Mouse (Mus musculus): Measurements from ENCODE around the gene Snu13. TPM values are rescaled to one million over a fixed set of nuclear protein-coding genes. Genes with fewer than 3 reads are reported as not detected.

Gene Snu13
- polyA plus RNA-seq, 1 experiment: not detected

DNA sequence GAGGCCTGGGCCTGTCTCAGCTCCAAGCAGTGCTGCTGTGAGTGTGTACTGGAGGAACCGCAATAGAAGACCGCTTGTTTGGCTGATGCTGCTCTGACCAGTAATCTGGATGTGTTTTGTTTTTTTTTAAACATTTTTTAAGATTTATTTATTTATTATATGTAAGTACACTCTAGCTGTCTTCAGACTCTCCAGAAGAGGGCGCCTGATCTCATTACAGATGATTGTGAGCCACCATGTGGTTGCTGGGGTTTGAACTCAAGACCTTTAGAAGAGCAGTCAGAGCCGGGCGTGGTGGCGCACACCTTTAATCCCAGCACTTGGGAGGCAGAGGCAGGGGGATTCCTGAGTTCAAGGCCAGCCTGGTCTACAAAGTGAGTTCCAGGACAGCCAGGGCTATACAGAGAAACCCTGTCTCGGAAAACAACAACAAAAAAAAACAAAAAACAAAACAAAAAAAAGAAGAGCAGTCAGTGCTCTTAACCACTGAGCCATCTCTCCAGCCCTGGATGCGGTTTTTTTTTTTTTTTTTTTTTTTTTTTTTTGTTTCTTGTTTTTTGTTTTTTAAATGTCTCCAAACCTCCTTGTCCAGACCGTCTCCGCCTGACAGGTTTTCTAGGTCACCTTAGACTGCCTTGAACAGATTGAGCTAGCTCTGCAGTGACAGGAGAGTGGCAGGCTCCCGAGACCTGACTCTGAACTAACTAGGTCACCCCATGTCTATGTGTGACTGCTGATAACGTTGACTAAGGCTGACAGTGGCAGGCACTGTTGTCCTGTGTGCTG is 11.3 kb downstream of the Snu13 start:
- Histone ChIP-seq H3K4me3 (ENCODE audit: insufficient read depth, low read depth, low read length) (no peak overlapping the region), H3K27ac (ENCODE audit: insufficient read depth, low read depth, low read length) (no peak overlapping the region), H3K4me1 (ENCODE audit: control insufficient read depth, insufficient read depth, low read length) (no peaks in the 10 kb centered on the region)
- WGBS: 78% methylated on average over 12 of the region's 12 CpGs
- TF ChIP-seq CTCF (IDR thresholded peaks at IDR 0.05; ENCODE audit: insufficient read depth, low read depth, low read length): no peak
- TF ChIP-seq POLR2A (IDR thresholded peaks at IDR 0.05; ENCODE audit: insufficient read depth, low read depth, low read length): no peak

DNA sequence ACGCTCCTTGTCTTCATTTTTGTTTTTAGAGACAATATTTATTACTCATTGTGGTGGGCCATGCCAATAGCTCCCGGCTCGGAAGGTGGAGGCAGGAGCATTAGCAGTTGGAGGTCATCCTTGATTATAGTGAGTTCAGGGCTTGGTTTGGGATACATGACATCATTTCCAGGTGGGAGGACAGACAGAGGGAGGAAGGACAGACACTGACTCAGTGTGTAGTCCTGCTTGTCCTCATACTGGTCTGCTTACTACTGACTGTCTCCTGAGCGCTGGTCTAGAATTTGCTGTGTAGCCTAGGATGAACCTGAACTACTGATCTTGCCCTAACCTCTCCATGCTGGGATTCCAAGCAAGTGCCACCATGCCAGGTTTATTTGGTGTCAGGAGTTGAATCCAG is 13.6 kb downstream of the Snu13 start, which contains the start of gene Desi1:
Desi1 (minus strand) TSS at position 101 of the 400 bp plus-strand sequence.
- Histone ChIP-seq H3K4me3 (ENCODE audit: insufficient read depth, low read depth, low read length) (no peak within 1 kb of the TSS), H3K27ac (ENCODE audit: insufficient read depth, low read depth, low read length) (no peak within 1 kb of the TSS), H3K4me1 (ENCODE audit: control insufficient read depth, insufficient read depth, low read length) (no peaks in the 10 kb centered on the region)
- TF ChIP-seq POLR2A (IDR thresholded peaks at IDR 0.05; ENCODE audit: insufficient read depth, low read depth, low read length) (no peak), CTCF (IDR thresholded peaks at IDR 0.05; ENCODE audit: insufficient read depth, low read depth, low read length) (no peak)
- 92% methylated on average over 4 of the region's 4 CpGs for WGBS

DNA sequence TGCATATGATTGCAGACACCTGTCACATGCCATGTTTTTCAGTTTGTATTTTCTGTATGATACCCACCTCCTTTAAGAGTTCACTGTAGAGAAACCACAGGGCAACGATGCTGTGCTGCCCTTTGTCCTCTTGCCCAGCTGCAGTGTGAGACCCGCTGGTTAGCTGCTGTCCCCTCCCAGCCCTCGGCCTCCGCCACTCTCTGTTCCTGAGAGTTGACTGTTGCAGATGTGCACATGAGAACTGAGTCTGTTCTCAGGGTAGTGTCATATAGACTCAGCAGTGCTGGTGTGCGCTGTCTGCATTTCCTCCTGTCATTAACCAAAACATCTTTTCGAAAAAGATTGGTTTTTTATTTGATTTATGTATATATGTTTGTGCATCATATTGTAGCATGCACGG is 15.0 kb downstream of the Snu13 start:
- 86% methylated on average over 7 of the region's 7 CpGs for WGBS
- Histone ChIP-seq H3K27ac (ENCODE audit: insufficient read depth, low read depth, low read length) (no peak overlapping the region), H3K4me3 (ENCODE audit: insufficient read depth, low read depth, low read length) (no peak overlapping the region), H3K4me1 (ENCODE audit: control insufficient read depth, insufficient read depth, low read length) (no peaks in the 10 kb centered on the region)
- no peak for TF ChIP-seq POLR2A (IDR thresholded peaks at IDR 0.05; ENCODE audit: insufficient read depth, low read depth, low read length)

DNA sequence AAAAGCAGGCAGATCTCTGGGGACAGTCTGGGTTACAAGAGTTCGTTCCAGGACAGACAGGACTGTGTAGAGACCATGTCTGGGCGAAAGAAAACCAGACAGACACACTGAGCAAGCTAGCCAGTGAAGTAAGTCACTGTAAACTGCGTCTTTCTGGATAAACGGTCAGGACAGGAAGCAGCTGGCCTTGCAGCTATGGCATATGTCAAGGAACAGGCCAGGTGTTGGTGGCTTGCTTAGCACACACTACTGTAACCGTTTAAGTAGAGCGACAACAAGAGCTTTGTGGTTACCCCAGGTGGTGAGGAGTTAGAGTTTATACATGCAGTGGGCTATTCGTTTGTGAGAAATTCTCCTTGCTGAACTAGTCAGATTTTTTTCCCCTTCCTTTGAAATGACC is 19.7 kb downstream of the Snu13 start:
- Histone ChIP-seq H3K4me1 (ENCODE audit: control insufficient read depth, insufficient read depth, low read length) (no peaks in the 10 kb centered on the region), H3K4me3 (ENCODE audit: insufficient read depth, low read depth, low read length) (no peak overlapping the region), H3K27ac (ENCODE audit: insufficient read depth, low read depth, low read length) (no peak overlapping the region)
- TF ChIP-seq POLR2A (IDR thresholded peaks at IDR 0.05; ENCODE audit: insufficient read depth, low read depth, low read length) (no peak), CTCF (IDR thresholded peaks at IDR 0.05; ENCODE audit: insufficient read depth, low read depth, low read length) (no peak)
- WGBS: 92% methylated on average over 7 of the region's 7 CpGs

DNA sequence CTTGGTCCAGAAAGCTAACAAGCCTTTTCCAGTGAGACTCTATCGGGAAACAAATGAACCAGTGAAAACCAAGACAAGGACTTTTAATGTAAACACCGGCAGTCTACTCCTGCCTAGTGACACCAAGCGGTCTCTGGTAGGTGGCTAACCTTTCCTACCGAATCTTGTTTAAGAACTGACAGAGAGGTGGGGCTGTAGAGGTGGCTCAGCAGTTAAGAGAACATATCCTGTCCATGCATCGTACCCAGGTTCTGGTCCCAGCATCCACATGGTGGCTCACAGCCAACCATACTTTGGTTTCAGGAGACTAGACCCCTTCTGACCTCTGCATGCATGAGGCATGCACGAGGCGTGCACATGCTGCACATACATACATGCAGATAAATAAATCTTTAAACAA is 20.1 kb downstream of the Snu13 start:
- WGBS: 93% methylated on average over 7 of the region's 7 CpGs
- TF ChIP-seq POLR2A (IDR thresholded peaks at IDR 0.05; ENCODE audit: insufficient read depth, low read depth, low read length) (no peak), CTCF (IDR thresholded peaks at IDR 0.05; ENCODE audit: insufficient read depth, low read depth, low read length) (no peak)
- Histone ChIP-seq H3K27ac (ENCODE audit: insufficient read depth, low read depth, low read length) (no peak overlapping the region), H3K4me3 (ENCODE audit: insufficient read depth, low read depth, low read length) (no peak overlapping the region), H3K4me1 (ENCODE audit: control insufficient read depth, insufficient read depth, low read length) (no peaks in the 10 kb centered on the region)

DNA sequence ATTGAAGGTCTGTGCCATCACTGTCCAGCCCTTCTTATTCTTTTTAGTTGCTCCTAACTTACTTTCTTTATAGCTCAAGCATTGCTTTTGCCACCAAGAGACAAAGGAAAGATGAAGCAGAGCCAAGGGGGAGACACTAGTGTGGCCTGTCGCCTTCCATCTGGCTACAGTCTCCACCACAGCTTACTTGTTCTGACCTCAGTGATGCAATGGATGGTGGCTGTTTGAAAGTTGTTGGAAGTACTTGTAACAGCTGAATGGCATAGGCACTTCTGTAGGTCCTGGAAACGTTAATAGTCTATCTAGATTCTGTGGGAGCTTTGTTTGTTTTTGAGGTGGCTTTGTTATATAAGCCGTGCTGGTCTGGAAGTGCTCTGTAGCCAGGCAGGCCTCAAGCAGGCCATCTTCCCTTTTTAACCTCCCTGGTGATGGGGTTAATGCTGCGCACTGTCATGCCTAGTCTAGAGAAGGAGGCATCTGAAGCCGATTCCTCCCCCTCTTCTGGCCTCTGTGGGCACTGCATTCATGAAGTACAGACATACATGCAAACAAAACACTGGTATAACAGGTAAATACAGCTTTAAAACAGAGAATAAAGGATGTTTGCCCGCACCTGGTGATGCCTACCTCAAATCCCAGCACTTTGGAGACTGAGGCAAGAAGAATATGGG is 23.3 kb downstream of the Snu13 start:
- WGBS: 87% methylated on average over 6 of the region's 6 CpGs

DNA sequence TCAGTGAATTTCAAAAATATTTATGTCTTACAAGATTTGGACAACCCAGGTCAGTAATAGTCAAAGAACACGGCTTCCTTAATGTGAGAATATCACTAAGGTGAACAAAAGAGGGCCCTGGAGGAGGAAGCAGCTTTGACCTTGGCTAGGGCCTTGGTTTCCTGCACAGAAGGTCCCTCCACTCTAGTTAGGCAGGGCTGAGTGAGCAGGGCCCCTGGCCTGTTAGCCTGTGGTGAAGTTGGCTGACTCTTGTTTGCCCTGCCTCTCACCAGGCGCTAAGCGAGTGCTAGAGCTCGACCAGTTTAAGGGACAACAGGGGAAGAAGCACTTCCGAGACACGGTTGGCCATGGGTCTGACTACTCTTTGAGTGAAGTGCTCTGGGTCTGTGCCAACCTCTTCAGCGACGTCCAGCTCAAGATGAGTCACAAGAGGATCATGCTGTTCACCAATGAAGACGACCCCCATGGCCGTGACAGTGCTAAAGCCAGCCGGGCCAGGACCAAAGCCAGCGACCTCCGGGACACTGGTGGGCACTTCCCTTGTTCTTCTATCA is 24.8 kb downstream of the Snu13 start:
- no peak overlapping the region for H3K4me3 ChIP-seq (ENCODE audit: insufficient read depth, low read depth, low read length)
- H3K27ac ChIP-seq (ENCODE audit: insufficient read depth, low read depth, low read length): no peak overlapping the region
- no peaks in the 10 kb centered on the region for H3K4me1 ChIP-seq (ENCODE audit: control insufficient read depth, insufficient read depth, low read length)
- TF ChIP-seq POLR2A (IDR thresholded peaks at IDR 0.05; ENCODE audit: insufficient read depth, low read depth, low read length) (no peak), CTCF (IDR thresholded peaks at IDR 0.05; ENCODE audit: insufficient read depth, low read depth, low read length) (no peak)
- WGBS: 73% methylated on average over 13 of the region's 13 CpGs

More for the DNA sequence above, 23.3 kb downstream of the Snu13 start:
- Histone ChIP-seq H3K27ac (ENCODE audit: insufficient read depth, low read depth, low read length) (no peak overlapping the region), H3K4me1 (ENCODE audit: control insufficient read depth, insufficient read depth, low read length) (no peaks in the 10 kb centered on the region), H3K4me3 (ENCODE audit: insufficient read depth, low read depth, low read length) (no peak overlapping the region)
- TF ChIP-seq CTCF (IDR thresholded peaks at IDR 0.05; ENCODE audit: insufficient read depth, low read depth, low read length): no peak

DNA sequence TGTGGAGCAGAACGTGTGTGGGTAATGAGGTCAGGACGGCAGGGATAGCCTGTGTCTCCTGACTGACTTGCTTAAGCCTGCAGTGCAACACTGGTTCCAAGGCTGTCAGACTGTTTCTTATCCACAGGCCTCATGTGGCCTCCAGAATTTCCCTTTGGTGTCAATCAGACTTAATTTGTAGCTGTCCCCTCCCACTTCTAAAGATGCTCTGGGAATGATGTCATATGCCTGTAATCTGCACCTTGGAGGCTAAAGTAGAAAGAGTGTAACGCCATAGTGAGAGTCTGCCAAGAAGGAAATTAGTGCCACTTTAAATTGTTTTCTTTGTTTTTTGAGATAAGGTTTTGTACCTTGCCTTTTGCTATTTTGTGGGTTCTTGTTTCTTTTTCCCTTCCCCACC is 28.1 kb downstream of the Snu13 start:
- Histone ChIP-seq H3K27ac (ENCODE audit: insufficient read depth, low read depth, low read length) (no peak overlapping the region), H3K4me3 (ENCODE audit: insufficient read depth, low read depth, low read length) (no peak overlapping the region), H3K4me1 (ENCODE audit: control insufficient read depth, insufficient read depth, low read length) (no peaks in the 10 kb centered on the region)
- TF ChIP-seq CTCF (IDR thresholded peaks at IDR 0.05; ENCODE audit: insufficient read depth, low read depth, low read length): no peak
- no peak for TF ChIP-seq POLR2A (IDR thresholded peaks at IDR 0.05; ENCODE audit: insufficient read depth, low read depth, low read length)
- WGBS: 68% methylated on average over 3 of the region's 3 CpGs

DNA sequence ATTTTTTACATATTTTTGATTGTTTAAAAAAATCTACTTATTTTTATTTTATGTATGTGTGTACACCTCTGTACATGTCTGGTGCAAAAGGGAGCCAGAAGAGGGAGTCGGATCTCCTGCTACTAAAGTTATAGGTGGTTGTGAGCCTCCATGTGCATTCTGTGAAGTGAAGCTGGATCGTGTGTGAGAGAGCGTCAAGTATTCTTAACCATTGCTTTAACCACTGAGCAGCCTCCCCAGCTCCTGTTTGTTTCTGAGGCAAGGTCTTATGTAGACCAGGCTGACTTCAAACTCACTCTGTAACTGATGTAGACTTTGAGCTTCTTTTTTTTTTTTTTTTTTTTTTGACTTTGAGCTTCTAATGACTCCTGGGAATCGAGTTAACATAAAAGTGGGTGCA is 29.9 kb downstream of the Snu13 start:
- TF ChIP-seq POLR2A (IDR thresholded peaks at IDR 0.05; ENCODE audit: insufficient read depth, low read depth, low read length): no peak
- no peak for TF ChIP-seq CTCF (IDR thresholded peaks at IDR 0.05; ENCODE audit: insufficient read depth, low read depth, low read length)
- H3K27ac ChIP-seq (ENCODE audit: insufficient read depth, low read depth, low read length): no peak overlapping the region
- 61% methylated on average over 4 of the region's 4 CpGs for WGBS

More for the DNA sequence above, 29.9 kb downstream of the Snu13 start:
- Histone ChIP-seq H3K4me3 (ENCODE audit: insufficient read depth, low read depth, low read length) (no peak overlapping the region), H3K4me1 (ENCODE audit: control insufficient read depth, insufficient read depth, low read length) (peaks cover 5% of the 10 kb centered on the region)
